Mouse (Mus musculus): Measurements from ENCODE around the gene Lta. TPM values are rescaled to one million over a fixed set of nuclear protein-coding genes. Genes with fewer than 3 reads are reported as not detected.
A peak's percentile ranks its signal among the peaks of the same experiment; 100 is the strongest.

The Lta gene
- polyA plus RNA-seq, 1 experiment from 2014 or later: 0.26 TPM

DNA sequence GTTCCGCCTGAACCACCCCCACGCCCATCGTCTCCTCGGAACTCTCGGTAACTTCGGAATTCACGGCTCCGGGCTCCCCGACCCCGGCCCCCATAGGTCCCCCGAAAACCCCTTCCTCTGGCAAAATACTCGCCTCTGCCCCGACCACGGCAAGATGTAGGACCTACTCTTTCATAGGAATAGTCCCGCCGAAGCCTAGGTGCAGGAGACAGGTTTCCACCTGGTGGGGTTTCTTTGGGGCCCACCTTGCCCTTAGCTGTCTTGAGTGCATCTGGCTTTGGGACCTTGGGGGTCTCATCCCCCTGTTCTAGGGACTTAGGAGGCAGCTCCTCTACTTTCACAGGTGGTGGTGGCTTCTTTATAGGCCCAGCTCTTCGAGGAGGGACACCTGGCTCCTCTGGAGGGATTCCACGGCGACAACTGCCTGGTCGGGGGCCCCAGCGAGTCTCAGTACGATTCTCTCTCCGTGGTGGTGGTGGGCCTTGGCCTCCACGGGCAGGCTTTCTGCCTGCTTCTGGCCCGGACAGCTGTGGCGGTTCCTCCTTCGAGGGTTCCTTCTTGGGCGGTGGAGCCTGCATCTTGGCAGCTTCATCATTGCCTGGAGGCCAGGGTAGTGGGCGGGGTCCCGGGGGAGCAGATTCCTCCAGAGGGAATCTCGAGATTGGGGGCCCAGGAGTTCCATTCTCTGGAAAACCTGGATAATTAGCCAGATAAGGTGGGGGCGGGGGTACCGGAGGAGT lies 48.5 kb downstream of the Lta start:
- WGBS: 90% methylated on average over 33 of the region's 33 CpGs
- no peaks in the 10 kb centered on the region for H3K27me3 ChIP-seq (ENCODE audit: insufficient read depth, low read length)
- H3K4me2 ChIP-seq: no peak overlapping the region
- no peaks in the 10 kb centered on the region for H3K4me1 ChIP-seq (ENCODE audit: insufficient read depth)
- H3K9ac ChIP-seq: no peak overlapping the region
- no peak overlapping the region for H3K4me3 ChIP-seq (ENCODE audit: low read depth, low read length)
- no peak for ATAC-seq (ENCODE audit: insufficient read depth)
- peaks cover 100% of the 10 kb centered on the region for H3K36me3 ChIP-seq (ENCODE audit: insufficient read depth)
- no peaks in the 10 kb centered on the region for H3K9me3 ChIP-seq (ENCODE audit: low read depth, low read length)
- no peak overlapping the region for H3K27ac ChIP-seq (ENCODE audit: low read depth)
- TF ChIP-seq CTCF (IDR thresholded peaks at IDR 0.05; ENCODE audit: low read depth): no peak
- DNase-seq: no peak

DNA sequence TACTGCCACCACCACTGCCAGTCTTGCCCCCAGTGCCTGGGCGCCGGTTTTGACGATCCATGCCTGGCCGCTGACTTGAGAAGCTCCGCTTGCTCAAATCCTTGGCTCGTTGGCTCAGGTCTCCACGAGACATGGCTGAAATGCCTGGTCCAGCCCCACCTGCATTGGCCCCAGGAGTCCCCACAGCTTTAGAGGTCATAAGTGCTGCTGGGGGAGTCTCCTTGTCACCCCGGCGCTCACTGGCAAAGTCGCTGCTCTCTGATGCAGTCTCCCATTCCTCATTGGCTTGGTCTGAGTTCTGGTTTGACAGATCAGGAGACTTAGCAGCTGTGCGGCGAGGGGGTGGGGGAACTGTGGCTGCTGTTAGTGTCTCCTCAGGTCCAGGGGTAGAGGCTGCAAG lies 49.7 kb downstream of the Lta start:
- Histone ChIP-seq H3K4me2 (no peak overlapping the region), H3K9ac (no peak overlapping the region), H3K27me3 (ENCODE audit: insufficient read depth, low read length) (no peaks in the 10 kb centered on the region), H3K27ac (ENCODE audit: low read depth) (no peak overlapping the region), H3K9me3 (ENCODE audit: low read depth, low read length) (no peaks in the 10 kb centered on the region), H3K4me3 (ENCODE audit: low read depth, low read length) (no peak overlapping the region), H3K36me3 (ENCODE audit: insufficient read depth) (peaks cover 100% of the 10 kb centered on the region), H3K4me1 (ENCODE audit: insufficient read depth) (no peaks in the 10 kb centered on the region)
- 87% methylated on average over 12 of the region's 12 CpGs for WGBS
- TF ChIP-seq CTCF (IDR thresholded peaks at IDR 0.05; ENCODE audit: low read depth): no peak
- ATAC-seq (ENCODE audit: insufficient read depth) (no peak), DNase-seq (no peak)

DNA sequence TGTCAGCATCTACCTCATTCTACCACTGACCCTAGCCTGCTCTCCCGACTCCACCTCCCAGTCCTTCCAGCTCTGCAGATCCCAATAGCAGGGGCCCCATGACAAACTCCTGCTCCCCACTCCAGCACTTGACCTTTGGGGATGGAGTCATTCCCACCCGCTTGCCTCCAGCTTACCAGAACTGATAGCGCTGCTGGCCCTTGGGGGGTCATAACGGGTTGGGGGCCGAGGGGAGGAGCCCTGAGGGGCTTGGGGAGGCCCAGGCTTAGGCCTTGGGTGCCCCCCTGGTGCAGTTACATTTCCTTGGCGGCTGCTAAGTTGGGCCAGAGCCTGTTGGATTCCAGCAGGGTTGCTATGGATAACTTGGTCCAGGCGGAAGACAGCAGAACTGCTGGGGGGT lies 50.5 kb downstream of the Lta start:
- Histone ChIP-seq H3K27me3 (ENCODE audit: insufficient read depth, low read length) (no peaks in the 10 kb centered on the region), H3K36me3 (ENCODE audit: insufficient read depth) (peaks cover 100% of the 10 kb centered on the region), H3K27ac (ENCODE audit: low read depth) (no peak overlapping the region), H3K4me3 (ENCODE audit: low read depth, low read length) (no peak overlapping the region), H3K4me1 (ENCODE audit: insufficient read depth) (no peaks in the 10 kb centered on the region), H3K9me3 (ENCODE audit: low read depth, low read length) (no peaks in the 10 kb centered on the region), H3K4me2 (no peak overlapping the region), H3K9ac (no peak overlapping the region)
- 83% methylated on average over 7 of the region's 7 CpGs for WGBS
- ATAC-seq (ENCODE audit: insufficient read depth) (no peak), DNase-seq (no peak)
- no peak for TF ChIP-seq CTCF (IDR thresholded peaks at IDR 0.05; ENCODE audit: low read depth)

DNA sequence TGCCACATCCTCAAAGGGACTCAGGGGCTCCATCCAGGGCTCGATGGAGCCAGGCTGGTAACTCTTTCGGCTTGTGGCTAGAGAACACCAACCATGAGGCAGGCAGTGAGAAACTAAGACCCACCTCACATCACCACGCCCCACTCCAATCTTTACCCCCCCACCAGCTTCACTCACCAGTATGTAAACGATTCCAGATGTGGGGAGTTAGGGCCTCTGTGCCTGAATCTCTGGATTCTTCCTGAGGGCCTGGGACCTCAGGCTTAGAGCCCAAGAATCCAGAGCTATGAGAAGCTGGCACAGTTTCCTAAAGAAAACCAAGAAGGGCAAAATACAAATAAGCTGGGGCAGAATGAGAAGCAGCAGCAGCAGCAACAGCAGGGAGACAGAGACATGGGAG lies 51.2 kb downstream of the Lta start:
- no peak for ATAC-seq (ENCODE audit: insufficient read depth)
- no peaks in the 10 kb centered on the region for H3K27me3 ChIP-seq (ENCODE audit: insufficient read depth, low read length)
- H3K4me3 ChIP-seq (ENCODE audit: low read depth, low read length): no peak overlapping the region
- TF ChIP-seq CTCF (IDR thresholded peaks at IDR 0.05; ENCODE audit: low read depth): no peak
- H3K9ac ChIP-seq: no peak overlapping the region
- H3K4me2 ChIP-seq: no peak overlapping the region
- 76% methylated on average over 4 of the region's 4 CpGs for WGBS
- H3K27ac ChIP-seq (ENCODE audit: low read depth): no peak overlapping the region
- no peaks in the 10 kb centered on the region for H3K4me1 ChIP-seq (ENCODE audit: insufficient read depth)
- H3K9me3 ChIP-seq (ENCODE audit: low read depth, low read length): no peaks in the 10 kb centered on the region
- DNase-seq: no peak
- peaks cover 100% of the 10 kb centered on the region for H3K36me3 ChIP-seq (ENCODE audit: insufficient read depth)

Small RNAs within 50 kb of the gene (microRNA-seq; reads per million reads assigned to microRNA genes)
- gene Mir6973a (ENCODE audit: borderline number of aligned reads): not detected
- gene Mir6974 (ENCODE audit: borderline number of aligned reads): not detected
- 2.9 reads per million, percentile 7 among the genes with 10 or more reads in this experiment for gene Mir6975 (ENCODE audit: borderline number of aligned reads)
- not detected for gene Mir8094 (ENCODE audit: borderline number of aligned reads)

Other genes with a start within 250 kb of the Lta start
- gene Hspa1b, start 246.1 kb downstream of the Lta start, polyA plus RNA-seq (2014; fragmentation: Nextera tagmentation; extraction: Ambion mirVana): 0.16 and 0.35 TPM in 2 replicates
- 1.3 TPM in 1 of 2 replicates, not detected in the other for gene Gm20481, start 235.4 kb downstream of the Lta start, polyA plus RNA-seq (2014; fragmentation: Nextera tagmentation; extraction: Ambion mirVana)
- gene Hspa1a, start 233.2 kb downstream of the Lta start, polyA plus RNA-seq (2014; fragmentation: Nextera tagmentation; extraction: Ambion mirVana): 2.0 and 2.1 TPM in 2 replicates
- gene Hspa1l, start 232.6 kb downstream of the Lta start, polyA plus RNA-seq (2014; fragmentation: Nextera tagmentation; extraction: Ambion mirVana): 0.83 and 1.1 TPM in 2 replicates
- 241 and 265 TPM in 2 replicates for gene Lsm2, start 223.5 kb downstream of the Lta start, polyA plus RNA-seq (2014; fragmentation: Nextera tagmentation; extraction: Ambion mirVana)
- 135 and 161 TPM in 2 replicates for gene Vars, start 204.4 kb downstream of the Lta start, polyA plus RNA-seq (2014; fragmentation: Nextera tagmentation; extraction: Ambion mirVana)
- 0.11 and 0.47 TPM in 2 replicates for gene Vwa7, start 188.8 kb downstream of the Lta start, polyA plus RNA-seq (2014; fragmentation: Nextera tagmentation; extraction: Ambion mirVana)
- 16.1 and 17.2 TPM in 2 replicates for gene Sapcd1, start 177.3 kb downstream of the Lta start, polyA plus RNA-seq (2014; fragmentation: Nextera tagmentation; extraction: Ambion mirVana)
- 4.2 and 4.6 TPM in 2 replicates for gene Msh5, start 158.6 kb downstream of the Lta start, polyA plus RNA-seq (2014; fragmentation: Nextera tagmentation; extraction: Ambion mirVana)
- gene Clic1, start 155.4 kb downstream of the Lta start, polyA plus RNA-seq (2014; fragmentation: Nextera tagmentation; extraction: Ambion mirVana): 67.1 and 73.6 TPM in 2 replicates
- 319 and 338 TPM in 2 replicates for gene Ddah2, start 146.3 kb downstream of the Lta start, polyA plus RNA-seq (2014; fragmentation: Nextera tagmentation; extraction: Ambion mirVana)
- 0.38 TPM in 1 of 2 replicates, not detected in the other for gene Ly6g6c, start 140.0 kb downstream of the Lta start, polyA plus RNA-seq (2014; fragmentation: Nextera tagmentation; extraction: Ambion mirVana)
- gene Mpig6b, start 139.2 kb downstream of the Lta start, polyA plus RNA-seq (2014; fragmentation: Nextera tagmentation; extraction: Ambion mirVana): 0.95 and 1.4 TPM in 2 replicates
- 0.39 and 0.43 TPM in 2 replicates for gene Ly6g6e, start 128.4 kb downstream of the Lta start, polyA plus RNA-seq (2014; fragmentation: Nextera tagmentation; extraction: Ambion mirVana)
- 2.7 and 4.0 TPM in 2 replicates for gene Ly6g6d, start 127.3 kb downstream of the Lta start, polyA plus RNA-seq (2014; fragmentation: Nextera tagmentation; extraction: Ambion mirVana)
- 0.49 and 0.96 TPM in 2 replicates for gene Ly6g6f, start 119.7 kb downstream of the Lta start, polyA plus RNA-seq (2014; fragmentation: Nextera tagmentation; extraction: Ambion mirVana)
- 79.7 and 80.9 TPM in 2 replicates for gene Abhd16a, start 116.1 kb downstream of the Lta start, polyA plus RNA-seq (2014; fragmentation: Nextera tagmentation; extraction: Ambion mirVana)
- gene Ly6g5c, start 97.1 kb downstream of the Lta start, polyA plus RNA-seq (2014; fragmentation: Nextera tagmentation; extraction: Ambion mirVana): not detected in 2 replicates
- 1.1 TPM in 2 replicates for gene Ly6g5b, start 89.9 kb downstream of the Lta start, polyA plus RNA-seq (2014; fragmentation: Nextera tagmentation; extraction: Ambion mirVana)
- gene Gpank1, start 83.9 kb downstream of the Lta start, polyA plus RNA-seq (2014; fragmentation: Nextera tagmentation; extraction: Ambion mirVana): 18.3 and 19.0 TPM in 2 replicates
- gene Csnk2b, start 83.3 kb downstream of the Lta start, polyA plus RNA-seq (2014; fragmentation: Nextera tagmentation; extraction: Ambion mirVana): 288 and 291 TPM in 2 replicates
- 6.8 and 7.6 TPM in 2 replicates for gene D17H6S53E, start 79.0 kb downstream of the Lta start, polyA plus RNA-seq (2014; fragmentation: Nextera tagmentation; extraction: Ambion mirVana)
- 0.31 and 0.67 TPM in 2 replicates for gene Apom, start 73.3 kb downstream of the Lta start, polyA plus RNA-seq (2014; fragmentation: Nextera tagmentation; extraction: Ambion mirVana)
- 65.9 and 69.1 TPM in 2 replicates for gene Bag6, start 70.2 kb downstream of the Lta start, polyA plus RNA-seq (2014; fragmentation: Nextera tagmentation; extraction: Ambion mirVana)
- gene Prrc2a, start 40.5 kb downstream of the Lta start, polyA plus RNA-seq (2014; fragmentation: Nextera tagmentation; extraction: Ambion mirVana): 210 and 238 TPM in 2 replicates
- gene Aif1, start 29.3 kb downstream of the Lta start, polyA plus RNA-seq (2014; fragmentation: Nextera tagmentation; extraction: Ambion mirVana): 6.0 and 11.9 TPM in 2 replicates
- gene Lst1, start 16.9 kb downstream of the Lta start, polyA plus RNA-seq (2014; fragmentation: Nextera tagmentation; extraction: Ambion mirVana): 11.6 and 14.1 TPM in 2 replicates
- 0.43 TPM in 1 of 2 replicates, not detected in the other for gene Ltb, start 10.9 kb downstream of the Lta start, polyA plus RNA-seq (2014; fragmentation: Nextera tagmentation; extraction: Ambion mirVana)
- gene Tnf, start 3.3 kb downstream of the Lta start, polyA plus RNA-seq (2014; fragmentation: Nextera tagmentation; extraction: Ambion mirVana): 0.12 and 0.21 TPM in 2 replicates
- gene Gm16181, start 15.5 kb upstream of the Lta start, polyA plus RNA-seq (2014; fragmentation: Nextera tagmentation; extraction: Ambion mirVana): 0.37 and 0.70 TPM in 2 replicates
- 3.7 and 5.9 TPM in 2 replicates for gene Atp6v1g2, start 28.3 kb upstream of the Lta start, polyA plus RNA-seq (2014; fragmentation: Nextera tagmentation; extraction: Ambion mirVana)
- gene Nfkbil1, start 30.4 kb upstream of the Lta start, polyA plus RNA-seq (2014; fragmentation: Nextera tagmentation; extraction: Ambion mirVana): 3.0 and 4.5 TPM in 2 replicates
- 529 and 569 TPM in 2 replicates for gene Ddx39b, start 36.4 kb upstream of the Lta start, polyA plus RNA-seq (2014; fragmentation: Nextera tagmentation; extraction: Ambion mirVana)
- gene H2-D1, start 57.4 kb upstream of the Lta start, polyA plus RNA-seq (2014; fragmentation: Nextera tagmentation; extraction: Ambion mirVana): 69.7 and 73.2 TPM in 2 replicates
- gene H2-Q1, start 115.1 kb upstream of the Lta start, polyA plus RNA-seq (2014; fragmentation: Nextera tagmentation; extraction: Ambion mirVana): 1.0 and 1.1 TPM in 2 replicates
- 9.5 and 10.8 TPM in 2 replicates for gene H2-Q2, start 136.9 kb upstream of the Lta start, polyA plus RNA-seq (2014; fragmentation: Nextera tagmentation; extraction: Ambion mirVana)
- gene H2-Q4, start 174.3 kb upstream of the Lta start, polyA plus RNA-seq (2014; fragmentation: Nextera tagmentation; extraction: Ambion mirVana): 5.0 and 6.0 TPM in 2 replicates
- gene H2-Q6, start 219.5 kb upstream of the Lta start, polyA plus RNA-seq (2014; fragmentation: Nextera tagmentation; extraction: Ambion mirVana): 0.54 and 0.61 TPM in 2 replicates
- gene H2-Q7, start 233.8 kb upstream of the Lta start, polyA plus RNA-seq (2014; fragmentation: Nextera tagmentation; extraction: Ambion mirVana): 6.9 and 7.3 TPM in 2 replicates